Mouse (Mus musculus): ENCODE measurements around the gene Klk1b26. TPM values are rescaled to one million over a fixed set of nuclear protein-coding genes. Genes with fewer than 3 reads are reported as not detected.
"Not testable (repeated sequence)": the region's sequence is repeated elsewhere in the genome, so short reads cannot be mapped to it uniquely, and the experiment has no call there.

Gene Klk1b26
- polyA plus RNA-seq (2016; fragmentation: Nextera tagmentation; extraction: Ambion mirVana) = not detected in 2 replicates

DNA sequence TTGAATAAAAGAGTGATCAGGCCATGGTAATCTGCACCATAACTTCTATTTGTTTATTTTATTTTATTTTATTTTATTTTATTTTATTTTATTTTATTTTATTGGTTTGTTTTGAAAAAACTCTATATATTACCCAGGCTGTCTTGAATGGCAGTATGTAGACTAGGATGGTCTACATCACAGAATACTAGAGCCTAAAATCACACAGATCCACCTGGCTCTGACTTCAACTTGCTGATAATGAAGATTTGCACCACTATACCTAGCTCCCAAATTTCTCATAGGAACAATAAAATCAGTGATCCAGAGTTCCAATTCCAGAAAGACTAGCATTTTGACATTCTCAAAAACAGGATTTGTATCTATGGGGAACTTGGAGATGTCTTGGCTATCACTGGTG, at the start of gene Klk1b26:
TSS of gene Klk1b26 (plus strand) at position 301 of the 400 bp plus-strand sequence.
- H3K4me3 ChIP-seq (replicated peaks); ATAC-seq (ENCODE audit: low FRiP score); H3K9ac ChIP-seq; H3K4me1 ChIP-seq; H3K9me3 ChIP-seq; H3K27me3 ChIP-seq; H3K27ac ChIP-seq; H3K36me3 ChIP-seq (replicated peaks); H3K4me2 ChIP-seq: not testable (repeated sequence)

DNA sequence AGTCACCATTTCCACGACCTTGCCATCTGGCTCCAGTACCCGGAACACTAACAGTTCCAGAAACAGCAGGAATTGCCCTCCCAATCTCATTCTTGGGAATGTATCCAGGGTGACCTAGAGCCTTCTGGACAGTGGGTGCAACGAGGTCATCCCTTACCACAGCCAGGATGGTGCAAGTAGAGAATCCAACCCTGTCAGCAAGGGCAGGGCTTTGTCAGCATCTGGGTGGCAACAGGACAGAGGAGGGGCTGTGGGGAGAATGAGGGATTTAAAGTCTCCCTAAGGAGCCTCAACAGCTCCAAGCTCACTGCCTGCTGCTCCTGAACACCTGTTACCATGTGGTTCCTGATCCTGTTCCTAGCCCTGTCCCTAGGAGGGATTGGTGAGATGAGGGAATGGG, 45.5 kb upstream of the Klk1b26 start, which contains the start of gene Klk1b1:
TSS of gene Klk1b1 (plus strand) at position 301 of the 400 bp plus-strand sequence.
- no peak for ATAC-seq (ENCODE audit: low FRiP score)
- 71% methylated on average over 3 of the region's 3 CpGs for WGBS
- H3K9ac ChIP-seq = no peak within 1 kb of the TSS

DNA sequence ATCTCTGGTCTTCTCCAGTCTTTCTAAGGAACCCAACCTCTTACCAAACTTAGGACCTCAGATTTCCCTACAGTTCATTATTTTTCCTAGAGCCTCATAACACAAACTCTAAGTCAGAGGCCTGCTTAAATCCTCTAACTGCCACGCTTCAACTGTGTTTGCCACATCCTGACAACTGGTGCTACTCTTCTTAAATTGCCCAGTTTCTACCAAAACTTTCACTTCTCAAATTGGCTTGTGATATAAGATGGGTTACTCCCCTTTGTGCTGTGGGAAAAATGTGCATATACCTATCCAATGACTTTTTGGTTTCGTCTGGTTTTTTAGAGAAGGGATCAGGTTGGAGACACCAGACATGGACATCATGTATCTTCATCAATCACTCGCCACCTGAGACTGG, 44.9 kb upstream of the Klk1b26 start:
- no peaks in the 10 kb centered on the region for H3K4me1 ChIP-seq
- no peaks in the 10 kb centered on the region for H3K9me3 ChIP-seq
- H3K27me3 ChIP-seq = no peaks in the 10 kb centered on the region
- no peak overlapping the region for H3K4me3 ChIP-seq (replicated peaks)
- no peak overlapping the region for H3K4me2 ChIP-seq
- no peak for ATAC-seq (ENCODE audit: low FRiP score)
- H3K9ac ChIP-seq = no peak overlapping the region
- 80% methylated on average over 3 of the region's 3 CpGs for WGBS
- H3K36me3 ChIP-seq (replicated peaks) = no peaks in the 10 kb centered on the region
- H3K27ac ChIP-seq = no peak overlapping the region

More for the DNA sequence above, 45.5 kb upstream of the Klk1b26 start, which contains the start of gene Klk1b1:
- no peak within 1 kb of the TSS for H3K4me3 ChIP-seq (replicated peaks)
- H3K4me2 ChIP-seq = no peak within 1 kb of the TSS
- no peak within 1 kb of the TSS for H3K27ac ChIP-seq
- H3K4me1 ChIP-seq = no peaks in the 10 kb centered on the region
- no peaks in the 10 kb centered on the region for H3K27me3 ChIP-seq
- H3K36me3 ChIP-seq (replicated peaks) = no peaks in the 10 kb centered on the region
- H3K9me3 ChIP-seq = no peaks in the 10 kb centered on the region

DNA sequence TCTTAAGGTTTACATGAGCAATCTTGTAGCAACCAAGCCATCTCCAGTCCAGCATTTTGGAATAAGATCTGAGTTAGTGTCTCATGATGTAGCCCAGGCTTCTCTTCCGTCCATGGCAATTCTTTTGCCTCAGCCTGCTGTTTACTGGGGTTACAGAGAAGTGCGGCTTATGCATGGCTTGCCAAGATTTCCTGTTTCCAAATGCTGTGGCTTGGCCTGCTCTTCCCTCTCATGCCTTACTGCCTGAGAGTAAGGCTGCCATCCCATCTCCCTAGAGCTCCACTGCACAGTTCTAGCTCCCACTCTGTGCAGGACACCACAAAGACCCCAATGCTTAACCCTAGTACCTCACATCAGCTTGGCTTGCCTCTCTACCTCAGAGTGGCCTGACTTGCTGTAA, 44.4 kb upstream of the Klk1b26 start:
- Histone ChIP-seq H3K9ac (no peak overlapping the region), H3K9me3 (no peaks in the 10 kb centered on the region), H3K36me3 (replicated peaks) (no peaks in the 10 kb centered on the region), H3K4me2 (no peak overlapping the region), H3K4me1 (no peaks in the 10 kb centered on the region), H3K27me3 (no peaks in the 10 kb centered on the region), H3K4me3 (replicated peaks) (no peak overlapping the region), H3K27ac (no peak overlapping the region)
- WGBS = 82% methylated on average over 2 of the region's 2 CpGs
- no peak for ATAC-seq (ENCODE audit: low FRiP score)

DNA sequence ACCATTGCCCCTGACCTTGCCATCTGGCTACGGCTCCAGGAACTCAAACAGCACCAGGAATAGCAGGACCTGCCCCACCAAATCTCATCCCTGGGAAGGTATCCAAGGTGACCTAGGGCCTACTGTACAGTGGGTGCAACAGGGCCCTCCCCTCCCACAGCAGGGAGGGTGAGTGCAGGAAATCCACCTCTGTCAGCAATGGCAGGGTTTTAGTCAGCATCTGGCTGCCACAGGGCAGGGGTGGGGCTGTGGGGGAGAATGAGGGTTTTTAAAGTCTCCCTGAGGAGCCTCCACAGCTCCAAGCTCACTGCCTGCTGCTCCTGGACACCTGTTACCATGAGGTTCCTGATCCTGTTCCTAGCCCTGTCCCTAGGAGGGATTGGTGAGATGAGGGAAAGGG, 36.2 kb upstream of the Klk1b26 start, which contains the start of gene Klk1b9:
TSS of gene Klk1b9 (plus strand) at position 301 of the 400 bp plus-strand sequence.
- H3K9ac ChIP-seq; H3K9me3 ChIP-seq; H3K4me1 ChIP-seq; H3K27ac ChIP-seq; H3K27me3 ChIP-seq; H3K36me3 ChIP-seq (replicated peaks); H3K4me2 ChIP-seq; ATAC-seq (ENCODE audit: low FRiP score); H3K4me3 ChIP-seq (replicated peaks): not testable (repeated sequence)
- WGBS = 69% methylated on average over 1 of the region's 1 CpGs

DNA sequence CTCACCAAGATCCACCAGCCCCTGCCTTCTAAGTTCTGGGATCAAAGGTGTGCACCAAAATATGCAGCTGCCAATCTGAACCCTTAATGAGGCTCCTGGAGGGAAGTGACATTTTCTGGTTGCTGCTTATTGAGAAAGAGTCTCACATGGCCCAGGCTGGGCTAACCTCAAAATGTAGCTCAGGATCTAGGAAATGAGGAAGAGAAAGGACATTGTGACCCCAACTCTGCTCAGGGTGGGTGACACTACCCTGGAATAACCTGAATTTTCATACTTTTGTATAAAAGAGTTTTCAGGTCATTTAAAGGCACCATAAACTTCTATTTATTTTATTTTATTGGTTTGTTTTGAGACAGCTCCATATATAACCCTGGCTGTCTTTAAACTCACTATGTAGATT, 26.3 kb upstream of the Klk1b26 start:
- Histone ChIP-seq H3K9ac (no peak overlapping the region), H3K4me2 (no peak overlapping the region), H3K36me3 (replicated peaks) (no peaks in the 10 kb centered on the region)

DNA sequence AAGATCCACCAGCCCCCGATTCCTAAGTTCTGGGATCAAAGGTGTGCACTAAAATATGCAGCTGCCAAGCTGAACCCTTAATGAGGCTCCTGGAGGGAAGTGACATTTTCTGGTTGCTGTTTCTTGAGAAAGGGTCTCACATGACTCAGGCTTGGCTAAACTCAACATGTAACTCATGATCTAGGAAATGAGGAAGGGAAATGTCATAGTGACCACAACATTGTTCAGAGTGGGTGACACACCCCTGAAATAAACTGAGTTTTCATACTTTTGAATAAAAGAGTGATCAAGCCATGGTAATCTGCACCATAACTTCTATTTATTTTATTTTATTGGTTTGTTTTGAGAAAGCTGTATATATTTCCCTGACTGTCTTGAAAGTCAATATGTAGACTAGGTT, 17.1 kb upstream of the Klk1b26 start:
- 73% methylated on average over 1 of the region's 1 CpGs for WGBS
- ATAC-seq (ENCODE audit: low FRiP score); H3K4me2 ChIP-seq; H3K36me3 ChIP-seq (replicated peaks); H3K4me3 ChIP-seq (replicated peaks); H3K27ac ChIP-seq; H3K4me1 ChIP-seq; H3K9ac ChIP-seq; H3K27me3 ChIP-seq; H3K9me3 ChIP-seq: not testable (repeated sequence)

More for the DNA sequence above, 26.3 kb upstream of the Klk1b26 start:
- Histone ChIP-seq H3K27ac (no peak overlapping the region), H3K9me3 (no peaks in the 10 kb centered on the region), H3K4me3 (replicated peaks) (no peak overlapping the region), H3K4me1 (no peaks in the 10 kb centered on the region), H3K27me3 (no peaks in the 10 kb centered on the region)
- no peak for ATAC-seq (ENCODE audit: low FRiP score)

DNA sequence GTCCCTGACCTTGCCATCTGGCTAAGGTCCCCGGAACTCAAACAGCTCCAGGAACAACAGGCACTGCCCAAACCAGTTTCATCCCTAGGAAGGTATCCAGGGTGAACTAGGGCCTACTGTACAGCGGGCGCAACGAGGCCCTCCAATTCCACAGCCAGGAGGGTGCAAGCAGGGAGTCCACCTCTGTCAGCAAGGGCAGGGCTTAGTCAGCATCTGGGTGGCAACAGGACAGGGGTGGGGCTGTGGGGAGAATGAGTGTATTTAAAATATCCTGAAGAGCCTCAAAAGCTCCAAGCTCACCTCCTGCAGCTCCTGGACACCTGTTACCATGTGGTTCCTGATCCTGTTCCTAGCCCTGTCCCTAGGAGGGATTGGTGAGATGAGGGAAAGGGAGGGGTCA, 16.4 kb upstream of the Klk1b26 start, which contains the start of gene Klk1b11:
TSS of gene Klk1b11 (plus strand) at position 301 of the 400 bp plus-strand sequence.
- H3K27ac ChIP-seq; H3K4me3 ChIP-seq (replicated peaks); H3K9me3 ChIP-seq; H3K36me3 ChIP-seq (replicated peaks); H3K4me1 ChIP-seq; ATAC-seq (ENCODE audit: low FRiP score); H3K27me3 ChIP-seq; H3K4me2 ChIP-seq; H3K9ac ChIP-seq: not testable (repeated sequence)
- 85% methylated on average over 4 of the region's 4 CpGs for WGBS

DNA sequence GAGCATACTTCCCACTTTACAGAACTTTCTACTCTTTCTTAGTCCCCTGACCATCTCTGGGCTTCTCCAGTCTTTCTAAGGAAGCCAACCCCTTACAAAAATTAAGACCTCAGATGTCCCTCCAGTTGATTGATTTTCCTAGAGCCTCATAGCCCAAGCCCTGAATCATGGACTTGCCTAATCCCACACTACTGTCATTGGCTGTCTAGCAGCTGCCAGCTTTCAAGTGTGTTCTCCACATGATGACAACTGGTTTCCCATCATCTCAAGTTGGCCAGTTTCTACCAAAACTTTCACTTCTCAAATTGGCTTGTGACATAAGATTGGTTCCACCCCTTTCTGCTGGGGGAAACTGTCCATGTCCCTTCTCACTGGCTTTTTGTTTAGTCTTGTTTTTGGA, 7.1 kb upstream of the Klk1b26 start:
- ATAC-seq (ENCODE audit: low FRiP score) = no peak
- Histone ChIP-seq H3K27me3 (no peaks in the 10 kb centered on the region), H3K27ac (no peak overlapping the region), H3K36me3 (replicated peaks) (no peaks in the 10 kb centered on the region), H3K4me3 (replicated peaks) (no peak overlapping the region), H3K4me1 (no peaks in the 10 kb centered on the region), H3K9ac (no peak overlapping the region), H3K4me2 (no peak overlapping the region), H3K9me3 (no peaks in the 10 kb centered on the region)

DNA sequence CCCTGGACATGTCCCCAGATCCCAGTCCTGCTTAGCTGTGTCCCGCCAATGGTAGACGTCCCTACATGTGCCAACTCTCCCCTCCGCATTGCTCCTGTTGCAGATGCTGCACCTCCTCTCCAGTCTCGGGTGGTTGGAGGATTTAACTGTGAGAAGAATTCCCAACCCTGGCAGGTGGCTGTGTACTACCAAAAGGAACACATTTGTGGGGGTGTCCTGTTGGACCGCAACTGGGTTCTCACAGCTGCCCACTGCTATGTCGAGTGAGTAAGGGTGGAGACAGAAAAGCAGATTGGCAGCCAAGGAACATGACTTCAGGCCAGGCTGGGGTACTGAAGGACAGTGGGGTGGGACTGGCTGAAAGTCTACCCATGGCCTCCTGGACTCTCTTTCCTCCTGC, 2.7 kb downstream of the Klk1b26 start:
- H3K27me3 ChIP-seq; H3K4me3 ChIP-seq (replicated peaks); H3K27ac ChIP-seq; H3K9ac ChIP-seq; H3K9me3 ChIP-seq; H3K4me1 ChIP-seq; H3K36me3 ChIP-seq (replicated peaks); ATAC-seq (ENCODE audit: low FRiP score); H3K4me2 ChIP-seq: not testable (repeated sequence)
- WGBS = 83% methylated on average over 6 of the region's 6 CpGs

DNA sequence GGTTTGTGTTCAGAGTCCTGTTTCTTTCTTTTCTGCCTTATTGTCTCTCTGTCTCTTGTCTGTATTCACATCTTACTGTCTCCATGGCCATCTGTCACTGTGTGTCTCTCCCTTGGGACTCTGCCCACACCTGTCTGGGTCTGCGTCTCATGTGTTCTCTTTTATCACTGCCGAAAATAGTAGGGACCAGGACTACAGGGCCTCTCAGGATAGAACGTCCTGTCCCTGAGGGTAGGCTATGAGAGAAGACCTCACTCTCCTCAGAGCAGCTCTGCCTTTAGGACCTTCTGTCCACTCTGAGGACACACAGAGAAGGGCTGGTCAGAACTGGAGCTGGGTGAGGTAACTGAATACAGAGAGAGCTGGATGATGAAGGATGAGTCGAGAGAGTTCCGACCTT, 3.1 kb downstream of the Klk1b26 start:
- H3K4me2 ChIP-seq = no peak overlapping the region
- no peak overlapping the region for H3K4me3 ChIP-seq (replicated peaks)
- no peak for ATAC-seq (ENCODE audit: low FRiP score)
- H3K36me3 ChIP-seq (replicated peaks) = no peaks in the 10 kb centered on the region
- H3K4me1 ChIP-seq = no peaks in the 10 kb centered on the region
- H3K27ac ChIP-seq = no peak overlapping the region
- H3K9me3 ChIP-seq = no peaks in the 10 kb centered on the region
- 85% methylated on average over 5 of the region's 5 CpGs for WGBS
- H3K27me3 ChIP-seq = 0 out of 2 replicates have a peak, but pooled peaks cover 2% of the 10 kb centered on the region
- H3K9ac ChIP-seq = no peak overlapping the region

DNA sequence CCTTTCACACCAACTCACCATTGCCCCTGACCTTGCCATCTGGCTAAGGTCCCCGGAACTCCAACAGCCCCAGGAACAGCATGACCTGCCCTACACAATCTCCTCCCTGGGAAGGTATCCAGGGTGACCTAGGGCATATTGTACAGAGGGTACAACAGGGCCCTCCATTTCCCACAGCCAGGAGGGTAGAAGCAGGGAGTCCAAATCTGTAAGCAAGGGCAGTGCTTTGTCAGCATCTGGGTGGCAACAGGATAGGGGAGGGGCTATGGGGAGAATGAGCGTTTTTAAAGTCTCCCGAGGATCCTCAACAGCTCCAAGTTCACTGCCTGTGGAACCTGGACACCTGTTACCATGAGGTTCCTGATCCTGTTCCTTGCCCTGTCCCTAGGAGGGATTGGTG, 40.0 kb downstream of the Klk1b26 start, which contains the start of gene Klk1b27:
TSS of gene Klk1b27 (plus strand) at position 301 of the 400 bp plus-strand sequence.
- H3K27me3 ChIP-seq; H3K36me3 ChIP-seq (replicated peaks); H3K4me3 ChIP-seq (replicated peaks); H3K27ac ChIP-seq; H3K4me2 ChIP-seq; ATAC-seq (ENCODE audit: low FRiP score); H3K4me1 ChIP-seq; H3K9me3 ChIP-seq; H3K9ac ChIP-seq: not testable (repeated sequence)
- 80% methylated on average over 3 of the region's 3 CpGs for WGBS
